Mouse (Mus musculus): Measurements from ENCODE around the gene Cdc42ep4.

- TF ChIP-seq POLR2A (IDR thresholded peaks at IDR 0.05; ENCODE audit: borderline replicate concordance, control insufficient read depth, low read depth, low read length) (no peak), CTCF (IDR thresholded peaks at IDR 0.05; ENCODE audit: control insufficient read depth, insufficient read depth, low read length) (no peak)
Measured at GRCm38 (mm10) chr11:113779680-113780041, 28.0 kb upstream of the Cdc42ep4 start.

Data from bone marrow, adult 2 months (tissue).